Mouse (Mus musculus) CH12.LX (cell line): ENCODE measurements around the gene Styx. TPM values are rescaled to one million over a fixed set of nuclear protein-coding genes. Genes with fewer than 3 reads are reported as not detected.

Source experiments
- DNase-seq: peaks from one replicate; pipeline ENCODE4 v3.0.0-alpha.2; 2013; ENCODE audit errors: extremely low read depth
- H3K27ac ChIP-seq: 2 replicates; pipeline ENCODE4 v1.5.1; 2012; ENCODE audit warnings: low read depth, mild to moderate bottlenecking, control low read depth, moderate library complexity; ENCODE audit not compliant: insufficient read depth
- H3K27me3 ChIP-seq: replicated peaks from 2 replicates; pipeline ENCODE3; 2012; ENCODE audit warnings: inconsistent platforms
- H3K36me3 ChIP-seq, 2 experiments: replicated peaks in 1 of 2; 2 replicates each; pipeline versions ENCODE3 to v1.6.1; 2012; ENCODE audit warnings: inconsistent platforms in 1 of 2, low read length in 1 of 2, mild to moderate bottlenecking in 1 of 2, mixed read lengths in 1 of 2, moderate library complexity in 1 of 2; ENCODE audit not compliant: control insufficient read depth in 1 of 2, insufficient read depth in 1 of 2
- H3K4me1 ChIP-seq, 2 experiments: 2 replicates each; pipeline ENCODE4 v1.6.1; 2012; ENCODE audit warnings: inconsistent platforms in 1 of 2, moderate library complexity in 1 of 2; ENCODE audit not compliant: insufficient read depth in 2 of 2, control insufficient read depth in 1 of 2
- H3K4me2 ChIP-seq: 2 replicates; pipeline ENCODE4 v1.6.1; 2012; ENCODE audit warnings: low read depth, mild to moderate bottlenecking, control low read depth; ENCODE audit not compliant: poor library complexity, insufficient read depth, severe bottlenecking
- H3K4me3 ChIP-seq, 3 experiments: fragments of 150-350 bp in 1 of 3; sonication (generic) in 1 of 3; replicated peaks in 1 of 3; 2 replicates each; pipeline versions ENCODE3 to v1.5.1; 2011 to 2012; ENCODE audit warnings: low read depth in 2 of 3, low read length in 2 of 3, mild to moderate bottlenecking in 2 of 3, moderate library complexity in 2 of 3, control low read depth in 1 of 3, improper control_type of control experiment in 1 of 3, inconsistent platforms in 1 of 3, mixed read lengths in 1 of 3; ENCODE audit not compliant: poor library complexity in 1 of 3
- H3K79me2 ChIP-seq: replicated peaks from 2 replicates; pipeline ENCODE4 v1.6.1; 2012; ENCODE audit warnings: mild to moderate bottlenecking, moderate library complexity; ENCODE audit not compliant: control insufficient read depth, poor library complexity, insufficient read depth, severe bottlenecking; ENCODE audit errors: extremely low read depth
- H3K9ac ChIP-seq: 2 replicates; pipeline ENCODE4 v1.6.1; 2012; ENCODE audit warnings: low read depth, mild to moderate bottlenecking, control low read depth, moderate library complexity; ENCODE audit not compliant: insufficient read depth
- H3K9me3 ChIP-seq: replicated peaks from 2 replicates; pipeline ENCODE3; 2012; ENCODE audit warnings: low read length, inconsistent platforms, mixed read lengths
- BHLHE40 ChIP-seq: IDR thresholded peaks from 2 replicates; pipeline ENCODE4 v1.6.1; 2011; ENCODE audit warnings: mild to moderate bottlenecking, low read depth, low read length, improper control_type of control experiment
- CHD2 ChIP-seq: IDR thresholded peaks from 2 replicates; pipeline ENCODE4 v1.6.1; 2011; ENCODE audit warnings: low read length, improper control_type of control experiment
- ELF1 ChIP-seq: IDR thresholded peaks from 2 replicates; pipeline ENCODE4 v1.6.1; 2014; ENCODE audit warnings: low read depth, mild to moderate bottlenecking, inconsistent platforms, low read length, improper control_type of control experiment
- ETS1 ChIP-seq: conservative IDR thresholded peaks from 2 replicates; pipeline ENCODE4 v1.6.1; 2012; ENCODE audit warnings: low read depth, mild to moderate bottlenecking, inconsistent platforms, low read length, improper control_type of control experiment, moderate library complexity
- JUN ChIP-seq: IDR thresholded peaks from 2 replicates; pipeline ENCODE4 v1.6.1; 2011; ENCODE audit warnings: low read depth, mild to moderate bottlenecking, low read length, improper control_type of control experiment, moderate library complexity; ENCODE audit not compliant: insufficient read depth
- JUND ChIP-seq: conservative IDR thresholded peaks from 2 replicates; pipeline ENCODE4 v1.6.1; 2011; ENCODE audit warnings: low read depth, low read length, improper control_type of control experiment
- MAZ ChIP-seq: IDR thresholded peaks from 2 replicates; pipeline ENCODE4 v1.6.1; 2012; ENCODE audit warnings: low read depth, mild to moderate bottlenecking, inconsistent platforms, low read length, improper control_type of control experiment, moderate library complexity
- MEF2A ChIP-seq: IDR thresholded peaks from 2 replicates; pipeline ENCODE4 v1.6.1; 2014; ENCODE audit warnings: low read depth, mild to moderate bottlenecking, inconsistent platforms, low read length, improper control_type of control experiment, borderline replicate concordance
- MXI1 ChIP-seq: IDR thresholded peaks from 2 replicates; pipeline ENCODE4 v1.6.1; 2011; ENCODE audit warnings: mild to moderate bottlenecking, low read depth, low read length, improper control_type of control experiment
- MYC ChIP-seq: IDR thresholded peaks from 2 replicates; pipeline ENCODE4 v1.6.1; 2011; ENCODE audit warnings: low read depth, mild to moderate bottlenecking, improper control_type of control experiment, low read length
- NELFE ChIP-seq: IDR thresholded peaks from 2 replicates; pipeline ENCODE4 v1.6.1; 2011; ENCODE audit warnings: low read depth, low read length, improper control_type of control experiment
- RAD21 ChIP-seq: IDR thresholded peaks from 2 replicates; pipeline ENCODE4 v1.6.1; 2011; ENCODE audit warnings: low read depth, mild to moderate bottlenecking, low read length, improper control_type of control experiment, moderate library complexity
- SMC3 ChIP-seq: IDR thresholded peaks from 2 replicates; pipeline ENCODE4 v1.6.1; 2011; ENCODE audit warnings: low read depth, low read length, improper control_type of control experiment
- TBP ChIP-seq: conservative IDR thresholded peaks from 2 replicates; pipeline ENCODE4 v1.6.1; 2011; ENCODE audit warnings: low read depth, low read length, improper control_type of control experiment
- TCF12 ChIP-seq: IDR thresholded peaks from 2 replicates; pipeline ENCODE4 v1.6.1; 2014; ENCODE audit warnings: low read depth, mild to moderate bottlenecking, inconsistent platforms, low read length, improper control_type of control experiment
- UBTF ChIP-seq: IDR thresholded peaks from 2 replicates; pipeline ENCODE4 v1.6.1; 2012; ENCODE audit warnings: low read depth, mild to moderate bottlenecking, inconsistent platforms, low read length, improper control_type of control experiment, moderate library complexity
- ZC3H11A ChIP-seq: IDR thresholded peaks from 2 replicates; pipeline ENCODE4 v1.6.1; 2012; ENCODE audit warnings: low read depth, mild to moderate bottlenecking, inconsistent platforms, low read length, improper control_type of control experiment
- dilution Hi-C: fragments of 300-500 bp; cut with MboI; formaldehyde crosslinking; loops from 2 replicates; pipeline ENCODE4 v1.14.3; 2020; ENCODE audit warnings: low sequenced_read_pairs; ENCODE audit not compliant: extremely low pct_unique_long_range_greater_than_20kb, extremely low pct_ligation_motif_present
- in situ Hi-C: fragments of 300-500 bp; cut with MboI; formaldehyde crosslinking; loops from 3 replicates; pipeline ENCODE4 v1.14.3; 2019; ENCODE audit warnings: low sequenced_read_pairs, low pct_ligation_motif_present, low pct_unique_long_range_greater_than_20kb, mixed read lengths
- polyA plus RNA-seq: library from polyadenylated mRNA; unstranded; fragments of >175 nt; gene quantifications from 2 replicates; pipeline ENCODE4 v1.2.1, GENCODE M21; 2012; ENCODE audit warnings: low read depth; ENCODE audit not compliant: insufficient read length
- total RNA-seq, 2 experiments: library from RNA; depleted of rRNA; stranded (reverse); fragments of 300-350 nt in 1 of 2; fragments of >200 nt in 1 of 2; gene quantifications; 2 replicates each; pipeline ENCODE4 v1.2.3; 2012 to 2014

Styx gene
- total and polyA plus RNA-seq, 3 experiments, result 15.7 to 41.2 (median 21.8) TPM

DNA sequence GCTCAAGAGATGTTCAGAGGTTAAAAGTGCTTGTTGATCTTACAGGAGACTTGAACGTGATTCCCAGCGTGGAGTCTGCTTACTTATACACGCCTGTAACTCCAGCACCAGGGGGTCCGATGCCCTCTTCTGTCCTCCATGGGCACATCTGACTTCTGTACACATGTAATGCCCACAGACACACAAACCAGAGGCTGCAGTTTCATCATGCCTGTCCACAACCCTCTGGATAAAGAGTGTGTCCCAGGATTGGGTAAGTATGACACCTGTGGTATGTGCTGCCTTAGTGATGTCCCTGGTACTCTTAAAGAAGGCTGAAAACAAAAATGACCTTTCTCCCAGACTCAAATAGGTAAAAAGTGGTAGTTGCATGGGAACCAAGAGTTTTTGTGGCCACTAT lies 68.4 kb downstream of the Styx start:
- Histone ChIP-seq H3K27ac (no peak overlapping the region), H3K36me3 (no peaks in the 10 kb centered on the region), H3K4me3 (no peak overlapping the region)
- TF ChIP-seq ETS1, result no peak
- TF ChIP-seq RAD21, result no peak
- no peak for TF ChIP-seq TBP
- TF ChIP-seq JUN, result no peak
- TF ChIP-seq MEF2A, result no peak
- TF ChIP-seq SMC3, result no peak
- TF ChIP-seq UBTF, result no peak
- no peak for TF ChIP-seq ELF1
- no peak for TF ChIP-seq MAZ
- TF ChIP-seq BHLHE40, result no peak
- no peak for TF ChIP-seq MXI1
- TF ChIP-seq ZC3H11A, result no peak
- no peak for TF ChIP-seq MYC
- TF ChIP-seq, all 38 proteins: peak for 0
- H3K4me2 ChIP-seq, result no peak overlapping the region
- dilution Hi-C loops (no loop called here), in situ Hi-C loops (loop anchor here (10.0 kb wide), 1 partner anchor 355 kb away; no protein-coding TSS in a partner anchor)
- no peaks in the 10 kb centered on the region for H3K9me3 ChIP-seq
- H3K4me1 ChIP-seq, result peaks cover 0 to 3% of the 10 kb centered on the region in 2 experiments; a peak in 1 of 4 replicates
- H3K9ac ChIP-seq, result no peak overlapping the region
- no peaks in the 10 kb centered on the region for H3K27me3 ChIP-seq
- H3K79me2 ChIP-seq, result no peaks in the 10 kb centered on the region
- DNase-seq, result no peak

GRCm38 (mm10) chr14:45422371-45422770 lies 71.5 kb downstream of the Styx start:
- no peak for TF ChIP-seq NELFE
- TF ChIP-seq CHD2, result no peak
- no peak for TF ChIP-seq TCF12
- no peak for TF ChIP-seq JUND
- TF ChIP-seq UBTF, result no peak
- no peak for TF ChIP-seq ZC3H11A
- H3K9me3 ChIP-seq, result peaks cover 6% of the 10 kb centered on the region
- no peaks in the 10 kb centered on the region for H3K79me2 ChIP-seq
- no peak overlapping the region for H3K4me2 ChIP-seq
- in situ Hi-C loops, result no loop called here
- H3K9ac ChIP-seq, result no peak overlapping the region
- H3K36me3 ChIP-seq, result no peaks in the 10 kb centered on the region
- H3K4me3 ChIP-seq, result no peak overlapping the region
- dilution Hi-C loops, result no loop called here
- DNase-seq, result no peak
- H3K27ac ChIP-seq, result no peak overlapping the region
- H3K27me3 ChIP-seq, result no peaks in the 10 kb centered on the region
- 0 out of 4 replicates have a peak, but pooled peaks cover 0 to 3% of the 10 kb centered on the region in 2 experiments for H3K4me1 ChIP-seq
